Mouse (Mus musculus) cerebellum, adult 2 months (tissue): ENCODE data around the gene Zfp619.
"Not testable (repeated sequence)": the region's sequence is repeated elsewhere in the genome, so short reads cannot be mapped to it uniquely, and the experiment has no call there.

ENCODE experiments used
- CTCF ChIP-seq: fragments of 200-500 bp; IDR thresholded peaks from 2 replicates; pipeline ENCODE4 v1.5.1; 2011; ENCODE audit warnings: low read depth, mild to moderate bottlenecking, control low read depth, low read length, moderate library complexity, borderline replicate concordance; ENCODE audit not compliant: insufficient read depth
- POLR2A ChIP-seq: fragments of 200-500 bp; IDR thresholded peaks from 2 replicates; pipeline ENCODE4 v1.6.1; 2011; ENCODE audit warnings: low read length, control low read depth, borderline replicate concordance; ENCODE audit not compliant: insufficient read depth

DNA sequence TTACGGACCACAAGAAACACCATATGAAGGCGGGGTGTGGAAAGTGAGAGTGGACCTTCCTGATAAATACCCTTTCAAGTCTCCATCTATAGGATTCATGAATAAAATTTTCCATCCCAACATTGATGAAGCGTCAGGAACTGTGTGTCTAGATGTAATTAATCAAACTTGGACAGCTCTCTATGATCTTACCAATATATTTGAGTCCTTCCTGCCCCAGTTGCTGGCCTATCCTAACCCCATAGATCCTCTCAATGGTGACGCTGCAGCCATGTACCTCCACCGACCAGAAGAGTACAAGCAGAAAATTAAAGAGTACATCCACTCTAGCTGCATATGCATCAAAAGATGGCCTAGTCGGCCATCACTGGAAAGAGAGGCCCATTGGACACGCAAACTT, 71.5 kb downstream of the Zfp619 start:
- TF ChIP-seq CTCF, POLR2A: not testable (repeated sequence)
